Mouse (Mus musculus) liver, embryonic 14.5 days (tissue): ENCODE measurements around the gene Asxl1. TPM values are rescaled to one million over a fixed set of nuclear protein-coding genes. Genes with fewer than 3 reads are reported as not detected.
A peak's percentile ranks its signal among the peaks of the same experiment; 100 is the strongest.

Experiments
- ATAC-seq: fragments of 200-750 bp; cut with Nextera tagmentation; 2 replicates; pipeline ENCODE4 v1.8.0; 2017; ENCODE audit warnings: moderate number of reproducible peaks, mild to moderate bottlenecking, moderate library complexity; ENCODE audit not compliant: insufficient read depth
- DNase-seq, 3 experiments: peaks; one replicate each; pipeline ENCODE4 v3.0.0-alpha.2; 2012 to 2013; ENCODE audit warnings: low read depth in 3 of 3, low spot score in 3 of 3
- H3K27ac ChIP-seq: fragments of 300-500 bp; sonication (generic); 2 replicates; pipeline ENCODE4 v1.5.1; 2014; ENCODE audit warnings: moderate library complexity, mild to moderate bottlenecking, control low read depth, inconsistent platforms
- H3K27me3 ChIP-seq: fragments of 300-500 bp; sonication (generic); 2 replicates; pipeline ENCODE4 v1.6.1; 2014; ENCODE audit warnings: mild to moderate bottlenecking, low read length, moderate library complexity; ENCODE audit not compliant: control insufficient read depth, insufficient read depth
- H3K36me3 ChIP-seq: fragments of 300-500 bp; sonication (generic); replicated peaks from 2 replicates; pipeline ENCODE4 v1.6.1; 2014; ENCODE audit warnings: low read depth; ENCODE audit not compliant: control insufficient read depth, insufficient read depth
- H3K4me1 ChIP-seq, 2 experiments: fragments of 200-500 bp in 1 of 2; fragments of 300-500 bp in 1 of 2; sonication (generic) in 1 of 2; replicated peaks; 2 replicates each; pipeline ENCODE4 v1.6.1; 2012 to 2014; ENCODE audit warnings: antibody characterized with exemption in 1 of 2, inconsistent platforms in 1 of 2, low read length in 1 of 2; ENCODE audit not compliant: control insufficient read depth in 2 of 2, insufficient read depth in 2 of 2
- H3K4me2 ChIP-seq: fragments of 300-500 bp; sonication (generic); 2 replicates; pipeline ENCODE4 v1.6.1; 2014; ENCODE audit warnings: low read depth, mild to moderate bottlenecking, control low read depth, moderate library complexity
- H3K4me3 ChIP-seq, 2 experiments: fragments of 200-500 bp in 1 of 2; fragments of 300-500 bp in 1 of 2; sonication (generic) in 1 of 2; 2 replicates each; pipeline ENCODE4 v1.5.1; 2012 to 2014; ENCODE audit warnings: low read depth in 2 of 2, low read length in 2 of 2, mild to moderate bottlenecking in 2 of 2, control low read depth in 1 of 2, inconsistent platforms in 1 of 2, moderate library complexity in 1 of 2; ENCODE audit not compliant: insufficient read depth in 1 of 2
- H3K9ac ChIP-seq: fragments of 300-500 bp; sonication (generic); replicated peaks from 2 replicates; pipeline ENCODE4 v1.6.1; 2014; ENCODE audit warnings: mild to moderate bottlenecking, control low read depth, moderate library complexity
- H3K9me3 ChIP-seq: fragments of 300-500 bp; sonication (generic); 2 replicates; pipeline ENCODE4 v1.6.1; 2016; ENCODE audit warnings: low read length, mixed read lengths; ENCODE audit not compliant: control insufficient read depth
- CTCF ChIP-seq: IDR thresholded peaks from 2 replicates; pipeline ENCODE4 v1.5.1; 2016; ENCODE audit warnings: antibody characterized with exemption, low read depth, control low read depth
- EP300 ChIP-seq: IDR thresholded peaks from 2 replicates; pipeline ENCODE4 v1.6.1; 2016; ENCODE audit warnings: antibody characterized with exemption, low read depth
- WGBS: fragments of 180-500 bp; shearing (Covaris S2); extraction: QIAGEN DNeasy Blood & Tissue Kit; methylation state at CpG from one replicate; pipeline ENCODE4 v1.1.7; 2014; ENCODE audit not compliant: insufficient replicate concordance; 5-methylcytosine and 5-hydroxymethylcytosine counted together
- polyA plus RNA-seq, 2 experiments: library from polyadenylated mRNA; depleted of rRNA in 1 of 2; stranded (reverse) in 1 of 2; unstranded in 1 of 2; fragments of >200 nt; fragmentation: Nextera tagmentation in 1 of 2; extraction: Ambion mirVana in 1 of 2; gene quantifications; 2 replicates each; pipeline versions ENCODE4 v1.2.1 to v1.2.3; 2012 to 2014

Gene Asxl1
- polyA plus RNA-seq, 2 experiments: 6.5 to 7.7 TPM

DNA sequence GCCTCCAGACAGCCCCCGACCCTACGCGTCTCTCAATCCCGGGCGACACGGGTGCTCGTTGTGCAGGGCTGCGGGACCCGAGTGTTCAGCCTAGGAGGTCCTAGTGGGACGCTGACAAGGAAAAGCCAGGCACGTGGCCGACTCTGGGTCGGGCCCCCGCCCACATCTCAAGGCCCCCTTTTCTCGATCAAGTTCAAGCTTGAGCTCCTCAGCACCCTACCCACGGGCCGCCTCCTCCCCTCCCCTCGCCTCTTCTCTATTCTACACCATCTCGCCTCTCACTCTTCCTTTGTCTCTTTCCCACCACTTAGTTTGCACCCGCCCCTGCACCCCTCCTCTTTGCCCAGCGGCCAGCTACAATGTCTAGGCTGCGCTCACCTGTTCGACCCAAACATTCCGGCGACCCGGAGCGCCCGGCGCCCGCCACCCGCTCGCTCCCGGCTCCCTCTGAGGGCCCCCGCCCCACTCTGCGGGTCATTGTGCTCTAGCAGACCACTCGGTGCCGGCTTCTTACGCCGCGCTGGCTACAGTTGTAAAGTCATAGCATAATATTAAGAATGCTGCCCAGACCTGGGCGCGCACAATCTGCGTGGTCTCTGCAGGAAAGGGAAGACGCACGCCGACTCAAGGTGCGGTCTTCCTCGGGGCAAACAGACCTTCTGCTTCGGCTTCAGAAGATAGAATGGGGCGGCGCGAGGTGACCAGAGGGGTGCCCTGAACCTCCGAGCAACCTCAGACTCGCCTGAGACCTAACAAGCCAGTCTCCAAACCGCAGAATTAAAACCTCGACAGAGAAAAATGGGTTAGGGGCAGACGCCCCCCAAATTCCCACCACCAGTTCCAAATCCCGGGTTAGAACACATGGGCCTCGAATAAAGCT is 99.7 kb downstream of the Asxl1 start:
- peak overlapping the region; percentile 98 for H3K4me2 ChIP-seq
- ATAC-seq (peak; percentile 31), DNase-seq (no peak)
- TF ChIP-seq EP300 (no peak), CTCF (no peak)
- H3K4me3 ChIP-seq: peak overlapping the region; percentile 50 to 72
- no peaks in the 10 kb centered on the region for H3K36me3 ChIP-seq
- H3K27me3 ChIP-seq: peaks cover 28% of the 10 kb centered on the region
- under 1% methylated on average over 59 of the region's 59 CpGs for WGBS
- H3K9me3 ChIP-seq: no peaks in the 10 kb centered on the region
- no peak overlapping the region for H3K27ac ChIP-seq
- peaks cover 8 to 10% of the 10 kb centered on the region in 2 experiments; a peak in 3 of 4 replicates for H3K4me1 ChIP-seq
- H3K9ac ChIP-seq: peak overlapping the region; percentile 32

DNA sequence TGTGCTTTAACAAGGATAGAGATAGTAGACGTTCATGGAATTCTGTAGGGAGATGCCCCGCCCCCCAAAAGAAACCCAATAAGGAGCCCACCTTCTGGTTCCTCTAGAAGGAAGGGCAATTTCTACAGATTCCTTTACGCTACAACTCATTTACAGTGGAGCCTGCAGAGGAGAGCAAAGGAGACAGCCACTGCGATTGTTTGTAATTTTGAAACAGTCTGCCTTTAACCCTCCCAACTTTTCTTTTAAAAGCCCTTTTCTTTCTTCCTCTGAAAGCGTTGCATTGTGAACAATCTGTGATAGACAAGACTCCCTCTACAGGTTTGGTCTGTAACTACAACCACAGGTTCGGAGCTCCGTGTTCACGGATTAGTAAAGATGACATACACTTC is 100.4 kb downstream of the Asxl1 start:
- H3K4me3 ChIP-seq: peak overlapping the region in 1 of 2 experiments; percentile 72; a peak in 3 of 4 replicates
- H3K36me3 ChIP-seq: no peaks in the 10 kb centered on the region
- H3K27ac ChIP-seq: no peak overlapping the region
- peaks cover 8 to 9% of the 10 kb centered on the region in 2 experiments; a peak in 3 of 4 replicates for H3K4me1 ChIP-seq
- H3K4me2 ChIP-seq: peak overlapping the region; percentile 98
- DNase-seq (peak in 2 of 3 experiments; percentile 50 to 66), ATAC-seq (no peak)
- peak; percentile 72 for TF ChIP-seq CTCF
- TF ChIP-seq EP300: no peak
- WGBS: 0% methylated on average over 8 of the region's 8 CpGs
- H3K9ac ChIP-seq: no peak overlapping the region
- no peaks in the 10 kb centered on the region for H3K9me3 ChIP-seq
- H3K27me3 ChIP-seq: peaks cover 28% of the 10 kb centered on the region

- Histone ChIP-seq H3K4me1 (peaks cover 8 to 9% of the 10 kb centered on the region in 2 experiments; a peak in 3 of 4 replicates), H3K27ac (no peak overlapping the region), H3K36me3 (no peaks in the 10 kb centered on the region), H3K4me2 (peak overlapping the region; percentile 98), H3K9me3 (no peaks in the 10 kb centered on the region), H3K4me3 (no peak overlapping the region), H3K9ac (no peak overlapping the region), H3K27me3 (peaks cover 28% of the 10 kb centered on the region)
- DNase-seq: no peak
- WGBS: 23% methylated on average over 4 of the region's 4 CpGs
- no peak for ATAC-seq
- no peak for TF ChIP-seq CTCF
- no peak for TF ChIP-seq EP300
These were observed 100.8 kb downstream of the Asxl1 start for GRCm38 (mm10) chr2:153446476-153446875.

DNA sequence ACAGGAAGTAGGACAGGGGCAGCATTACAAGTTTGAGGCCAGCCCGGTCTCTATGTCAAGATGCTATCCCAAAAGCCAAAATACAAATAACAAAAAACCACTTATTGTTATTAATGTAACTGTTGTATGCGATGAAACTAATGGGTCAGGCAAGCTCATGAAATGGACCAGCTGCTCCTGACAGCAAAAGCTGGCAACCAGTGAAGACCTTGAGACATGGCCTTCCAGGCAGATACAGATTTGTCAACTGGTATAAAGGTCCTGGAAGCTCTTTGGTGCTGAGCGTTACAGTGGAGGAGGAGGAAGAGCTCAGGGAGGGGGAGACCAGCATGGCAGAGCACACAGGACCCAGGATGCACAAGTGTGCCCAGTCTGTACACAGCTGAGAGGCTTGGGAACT is 102.1 kb downstream of the Asxl1 start:
- Histone ChIP-seq H3K27ac (no peak overlapping the region), H3K36me3 (no peaks in the 10 kb centered on the region), H3K9me3 (no peaks in the 10 kb centered on the region), H3K4me2 (no peak overlapping the region), H3K9ac (no peak overlapping the region), H3K27me3 (peaks cover 27% of the 10 kb centered on the region), H3K4me3 (no peak overlapping the region), H3K4me1 (peaks cover 8% of the 10 kb centered on the region in 2 experiments; a peak in 3 of 4 replicates)
- ATAC-seq: no peak
- 85% methylated on average over 3 of the region's 3 CpGs for WGBS
- DNase-seq: no peak
- TF ChIP-seq EP300 (no peak), CTCF (no peak)

DNA sequence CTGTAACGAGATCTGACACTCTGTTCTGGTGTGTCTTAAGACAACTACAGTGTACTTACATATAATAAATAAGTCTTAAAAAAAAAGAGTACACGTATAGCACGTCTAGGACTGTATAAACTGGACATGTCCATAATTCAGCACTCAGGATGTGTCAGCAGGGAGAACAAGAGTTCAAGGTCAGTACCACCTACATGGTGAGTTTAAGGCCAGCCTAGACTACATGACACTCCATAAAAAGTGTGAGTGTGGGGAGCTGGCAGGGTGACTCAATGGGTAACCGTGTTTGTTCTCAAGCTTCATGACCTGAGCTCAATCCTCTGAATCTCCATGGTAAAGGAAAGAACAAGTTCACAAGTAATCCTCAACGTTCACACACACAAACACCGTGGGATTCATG is 102.9 kb downstream of the Asxl1 start:
- H3K9ac ChIP-seq: no peak overlapping the region
- no peaks in the 10 kb centered on the region for H3K36me3 ChIP-seq
- no peak overlapping the region for H3K27ac ChIP-seq
- no peak overlapping the region for H3K4me2 ChIP-seq
- 78% methylated on average over 6 of the region's 6 CpGs for WGBS
- TF ChIP-seq EP300 (no peak), CTCF (no peak)
- no peaks in the 10 kb centered on the region for H3K9me3 ChIP-seq
- DNase-seq (no peak), ATAC-seq (no peak)
- no peak overlapping the region for H3K4me3 ChIP-seq
- peaks cover 21% of the 10 kb centered on the region for H3K27me3 ChIP-seq
- peaks cover 14 to 15% of the 10 kb centered on the region in 2 experiments for H3K4me1 ChIP-seq

Other genes starting within 250 kb of the Asxl1 start
- 5.9 and 6.0 TPM in 2 replicates for gene Hck, start 237.4 kb upstream of the Asxl1 start, polyA plus RNA-seq (2012; rRNA removed)
- 6.9 and 7.8 TPM in 2 replicates for gene Hck, start 237.4 kb upstream of the Asxl1 start, polyA plus RNA-seq (2014; fragmentation: Nextera tagmentation; extraction: Ambion mirVana)
- gene Tm9sf4, start 184.5 kb upstream of the Asxl1 start, polyA plus RNA-seq (2012; rRNA removed): 13.0 TPM in 2 replicates
- 23.7 and 32.4 TPM in 2 replicates for gene Tm9sf4, start 184.5 kb upstream of the Asxl1 start, polyA plus RNA-seq (2014; fragmentation: Nextera tagmentation; extraction: Ambion mirVana)
- gene Tspyl3, start 120.4 kb upstream of the Asxl1 start, polyA plus RNA-seq (2012; rRNA removed): 2.1 and 2.3 TPM in 2 replicates
- gene Tspyl3, start 120.4 kb upstream of the Asxl1 start, polyA plus RNA-seq (2014; fragmentation: Nextera tagmentation; extraction: Ambion mirVana): 1.6 and 2.5 TPM in 2 replicates
- 14.4 and 14.5 TPM in 2 replicates for gene Plagl2, start 104.4 kb upstream of the Asxl1 start, polyA plus RNA-seq (2012; rRNA removed)
- 23.9 and 27.0 TPM in 2 replicates for gene Plagl2, start 104.4 kb upstream of the Asxl1 start, polyA plus RNA-seq (2014; fragmentation: Nextera tagmentation; extraction: Ambion mirVana)
- 6.1 and 6.8 TPM in 2 replicates for gene Pofut1, start 104.3 kb upstream of the Asxl1 start, polyA plus RNA-seq (2012; rRNA removed)
- 3.2 and 3.7 TPM in 2 replicates for gene Pofut1, start 104.3 kb upstream of the Asxl1 start, polyA plus RNA-seq (2014; fragmentation: Nextera tagmentation; extraction: Ambion mirVana)
- 2.0 and 2.5 TPM in 2 replicates for gene Kif3b, start 54.4 kb upstream of the Asxl1 start, polyA plus RNA-seq (2012; rRNA removed)
- gene Kif3b, start 54.4 kb upstream of the Asxl1 start, polyA plus RNA-seq (2014; fragmentation: Nextera tagmentation; extraction: Ambion mirVana): 1.4 and 1.8 TPM in 2 replicates
- gene 4930404H24Rik, start 147.0 kb downstream of the Asxl1 start, polyA plus RNA-seq (2012; rRNA removed): not detected in 2 replicates
- not detected in 2 replicates for gene 4930404H24Rik, start 147.0 kb downstream of the Asxl1 start, polyA plus RNA-seq (2014; fragmentation: Nextera tagmentation; extraction: Ambion mirVana)
- 5.7 and 6.0 TPM in 2 replicates for gene Nol4l, start 184.1 kb downstream of the Asxl1 start, polyA plus RNA-seq (2012; rRNA removed)
- gene Nol4l, start 184.1 kb downstream of the Asxl1 start, polyA plus RNA-seq (2014; fragmentation: Nextera tagmentation; extraction: Ambion mirVana): 3.7 and 4.4 TPM in 2 replicates